ENCODE assay signal across 23 mouse cellular contexts in genomic region chr11:84306158-84306742, GRCm38 (mm10).
"Had no signal": no experiment of that assay in that cellular context is flagged by ENCODE, and none has a peak within 500 bp of the region (broad histone marks: within the 10 kb centered on the region; RNA-seq: fewer than 3 reads in every experiment).

No protein-coding gene starts in this region.

- H3K36me3 ChIP-seq: lung, embryonic 15.5 days; midbrain, embryonic 12.5 days had no signal

- DNase-seq: kidney, adult 18-20 months; kidney, adult 9 months; kidney, postnatal 14 days; liver; lung, adult 18-20 months; lung, postnatal 10 days; lung, postnatal 36 days; right cerebral cortex, adult 18-20 months; right cerebral cortex, postnatal 14 days; right cerebral cortex, postnatal 4 days; thymus, adult 2 months; thymus, postnatal 14 days; thymus, postnatal 4 days had no signal

- H3K4me3 ChIP-seq: limb, embryonic 10.5 days; limb, embryonic 13.5 days; liver, embryonic 12.5 days; liver, embryonic 15.5 days; lung, embryonic 15.5 days; megakaryocyte, embryonic 14.5 days; midbrain, embryonic 12.5 days; neural tube, embryonic 12.5 days had no signal

- H3K4me2 ChIP-seq: limb, embryonic 13.5 days; liver, embryonic 12.5 days; liver, embryonic 15.5 days; lung, embryonic 15.5 days; midbrain, embryonic 12.5 days; neural tube, embryonic 12.5 days had no signal

- ATAC-seq: liver, embryonic 12.5 days; midbrain, embryonic 16.5 days had no signal

- H3K9ac ChIP-seq: limb, embryonic 13.5 days; liver, embryonic 12.5 days; liver, embryonic 15.5 days; lung, embryonic 15.5 days; midbrain, embryonic 12.5 days; neural tube, embryonic 12.5 days had no signal

- H3K27me3 ChIP-seq: limb, embryonic 13.5 days; liver, embryonic 12.5 days; liver, embryonic 15.5 days; lung, embryonic 15.5 days; megakaryocyte, embryonic 14.5 days; midbrain, embryonic 12.5 days; neural tube, embryonic 12.5 days had no signal

- H3K9me3 ChIP-seq: limb, embryonic 10.5 days; limb, embryonic 13.5 days; liver, embryonic 12.5 days; liver, embryonic 15.5 days; lung, embryonic 15.5 days; megakaryocyte, embryonic 14.5 days; midbrain, embryonic 12.5 days; neural tube, embryonic 12.5 days had no signal

- H3K4me1 ChIP-seq: limb, embryonic 10.5 days; limb, embryonic 13.5 days; liver, embryonic 12.5 days; liver, embryonic 15.5 days; lung, embryonic 15.5 days; megakaryocyte, embryonic 14.5 days; midbrain, embryonic 12.5 days; neural tube, embryonic 12.5 days had no signal

- H3K27ac ChIP-seq: limb, embryonic 10.5 days; limb, embryonic 13.5 days; liver, embryonic 12.5 days; liver, embryonic 15.5 days; lung, embryonic 15.5 days; midbrain, embryonic 12.5 days; neural tube, embryonic 12.5 days; stomach, postnatal 0 days had no signal
